Mouse (Mus musculus) embryo, embryonic 10 days (tissue): ENCODE measurements around the gene Sema5b.
A peak's percentile ranks its signal among the peaks of the same experiment; 100 is the strongest.

Source experiments
- DNase-seq: peaks from one replicate; pipeline ENCODE4 v3.0.0-alpha.2; 2015; ENCODE audit warnings: low spot score

The Sema5b gene

GRCm38 (mm10) chr16:35630470-35631183 lies 89.7 kb downstream of the Sema5b start:
- DNase-seq, result no peak

GRCm38 (mm10) chr16:35633058-35633457 lies 92.1 kb downstream of the Sema5b start:
- DNase-seq, result no peak

DNA sequence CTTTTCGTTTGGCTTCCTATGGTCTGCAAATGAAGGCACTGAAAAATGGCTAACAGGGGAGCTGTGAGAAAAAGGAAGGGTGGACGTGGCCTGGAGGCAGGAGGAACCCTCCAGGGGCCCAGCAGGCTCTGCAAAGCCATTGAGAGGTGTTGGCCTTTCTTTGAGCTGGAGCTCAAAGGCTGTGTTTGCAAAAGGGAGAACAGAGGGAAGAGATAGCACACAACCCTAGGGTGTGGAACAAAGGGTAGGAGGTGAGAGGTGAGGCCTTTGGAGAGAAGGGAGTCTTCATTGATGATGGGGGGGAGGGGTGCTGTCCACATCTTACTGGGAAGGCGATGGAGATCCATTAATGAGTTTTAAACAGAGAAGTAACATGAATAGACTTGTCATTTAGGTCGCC lies 94.0 kb downstream of the Sema5b start:
- no peak for DNase-seq

GRCm38 (mm10) chr16:35639505-35639904 lies 98.6 kb downstream of the Sema5b start:
- DNase-seq, result no peak

DNA sequence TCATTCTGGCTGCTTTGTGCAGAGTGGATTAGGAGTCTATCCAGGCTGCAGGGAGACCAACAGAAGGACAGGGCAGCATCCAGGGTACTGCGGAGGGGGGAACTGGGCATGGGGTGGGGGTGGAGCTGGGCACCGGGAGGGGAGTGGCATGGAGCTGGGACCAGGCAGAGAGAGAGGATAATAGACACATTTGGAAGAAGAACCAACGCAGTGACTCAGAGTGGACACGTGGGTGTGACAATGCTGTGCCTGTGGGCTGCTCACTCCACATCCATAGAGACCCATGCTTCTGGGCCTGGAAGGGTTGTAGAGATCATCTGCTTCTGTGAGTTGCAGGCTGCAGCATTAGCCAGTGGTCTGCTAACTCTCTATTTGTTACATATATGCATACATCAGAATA lies 107.9 kb downstream of the Sema5b start:
- no peak for DNase-seq

- DNase-seq, result no peak
Observed at GRCm38 (mm10) chr16:35652206-35652605, 111.3 kb downstream of the Sema5b start.

DNA sequence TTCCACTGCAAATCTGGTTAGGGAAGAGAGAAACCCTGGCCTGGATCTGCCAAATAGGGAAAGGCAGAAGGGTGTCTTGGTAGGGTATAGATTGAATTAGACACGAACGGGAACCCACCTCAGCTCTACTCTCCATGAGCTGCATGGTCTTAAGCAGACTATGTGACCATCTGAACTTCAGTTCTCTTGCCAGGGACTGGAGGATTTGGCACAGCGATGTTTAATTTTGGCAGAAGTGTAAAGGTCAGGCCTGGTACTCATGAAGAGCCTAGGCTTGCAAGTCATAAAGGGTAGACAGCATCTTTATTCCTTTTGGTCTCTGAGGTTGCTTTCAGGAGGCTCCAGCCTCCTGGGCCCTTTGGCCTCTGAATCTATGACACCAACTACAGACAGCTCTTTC lies 111.8 kb downstream of the Sema5b start:
- no peak for DNase-seq

DNA sequence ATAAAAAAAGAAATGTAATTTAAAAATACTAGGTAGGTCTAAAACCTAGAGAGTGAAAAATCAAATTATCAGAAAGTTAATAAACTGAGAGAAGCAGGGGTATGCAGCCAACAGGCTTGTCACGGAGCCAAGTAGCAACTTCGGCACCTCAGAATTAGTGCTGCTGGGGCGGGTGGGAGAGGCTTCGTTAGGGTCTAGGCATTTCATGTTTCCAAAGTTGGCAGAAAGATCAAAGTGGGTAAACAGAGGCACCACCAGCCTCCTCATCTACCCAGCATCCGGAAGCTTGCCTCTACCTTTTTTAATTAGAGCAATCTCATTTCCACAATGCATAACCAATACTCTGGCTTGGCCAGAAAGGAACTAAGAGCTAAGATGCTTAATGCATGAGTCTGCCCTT lies 113.0 kb downstream of the Sema5b start:
- DNase-seq, result no peak

GRCm38 (mm10) chr16:35660222-35660621 lies 119.3 kb downstream of the Sema5b start:
- DNase-seq, result no peak

GRCm38 (mm10) chr16:35663831-35664414 lies 123.0 kb downstream of the Sema5b start:
- DNase-seq, result no peak

DNA sequence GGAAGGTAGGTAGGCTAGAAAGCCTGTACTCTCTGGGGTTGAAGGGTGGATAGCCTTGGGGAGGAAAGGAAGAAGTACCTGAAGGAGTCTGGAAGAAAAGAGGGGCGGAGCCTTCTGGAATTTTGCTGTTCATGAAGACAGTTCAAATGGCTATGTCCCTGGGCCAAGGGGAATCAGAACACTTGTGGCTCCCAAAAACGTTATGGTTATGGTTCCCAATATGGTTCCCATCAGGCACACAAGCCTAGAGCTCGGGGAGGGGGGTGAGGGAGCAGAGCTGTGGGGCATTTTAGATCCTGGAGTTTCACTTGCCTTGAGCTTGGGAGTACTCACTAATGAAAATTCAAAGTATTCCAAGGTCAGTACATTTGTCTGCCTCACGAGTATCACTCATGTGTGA lies 123.9 kb downstream of the Sema5b start:
- no peak for DNase-seq

- DNase-seq, result no peak
Observed at GRCm38 (mm10) chr16:35677511-35678113, 136.7 kb downstream of the Sema5b start.

- peak; percentile 35 for DNase-seq
Observed at GRCm38 (mm10) chr16:35678476-35678875, 137.5 kb downstream of the Sema5b start.

- DNase-seq, result peak; percentile 40
Observed at GRCm38 (mm10) chr16:35681327-35682108, 140.6 kb downstream of the Sema5b start.

- DNase-seq, result no peak
Observed at GRCm38 (mm10) chr16:35685027-35685426, 144.1 kb downstream of the Sema5b start.

DNA sequence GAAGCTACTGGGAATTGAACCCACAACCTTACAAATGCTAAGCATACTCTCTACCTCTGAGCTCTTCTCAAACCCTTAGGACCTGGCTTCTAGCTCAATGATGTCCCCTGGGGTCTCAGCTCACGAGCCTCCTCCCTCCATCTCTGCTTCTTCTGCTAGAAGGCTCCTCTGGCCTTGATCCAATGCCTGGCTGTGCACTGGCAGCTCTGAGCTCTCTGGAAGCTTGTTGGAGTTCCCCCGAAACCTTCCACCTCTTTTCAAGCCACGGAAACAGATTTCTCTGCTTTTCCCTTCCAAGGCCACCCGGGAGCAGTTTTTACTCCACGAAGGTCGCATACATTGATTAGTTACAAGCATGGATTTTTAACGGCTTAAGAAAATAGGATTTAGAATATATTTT lies 145.5 kb downstream of the Sema5b start:
- no peak for DNase-seq

- no peak for DNase-seq
Observed at GRCm38 (mm10) chr16:35691606-35692005, 150.7 kb downstream of the Sema5b start.

- DNase-seq, result no peak
Observed at GRCm38 (mm10) chr16:35694250-35694846, 153.4 kb downstream of the Sema5b start.

DNA sequence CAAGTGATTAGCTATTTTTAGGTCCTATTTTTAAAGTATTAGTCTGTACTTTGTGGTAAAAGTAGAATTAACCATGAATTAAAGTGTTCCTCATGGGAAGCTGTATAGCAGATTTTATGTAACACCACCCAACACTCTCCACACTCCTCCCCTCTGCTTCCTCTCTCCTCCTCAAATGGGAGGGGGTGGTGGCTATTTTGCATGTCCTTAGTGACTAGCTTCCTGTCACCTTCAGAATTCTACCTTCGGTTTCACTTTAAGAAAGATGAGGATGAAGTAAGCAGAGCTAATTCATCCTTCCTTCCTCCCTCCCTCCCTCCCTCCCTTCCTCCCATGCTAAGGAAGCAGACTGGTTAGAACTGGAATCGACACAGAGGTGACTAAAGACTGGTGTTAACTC lies 155.2 kb downstream of the Sema5b start:
- DNase-seq, result no peak

- peak; percentile 41 for DNase-seq
Observed at GRCm38 (mm10) chr16:35701823-35702222, 160.9 kb downstream of the Sema5b start.

DNA sequence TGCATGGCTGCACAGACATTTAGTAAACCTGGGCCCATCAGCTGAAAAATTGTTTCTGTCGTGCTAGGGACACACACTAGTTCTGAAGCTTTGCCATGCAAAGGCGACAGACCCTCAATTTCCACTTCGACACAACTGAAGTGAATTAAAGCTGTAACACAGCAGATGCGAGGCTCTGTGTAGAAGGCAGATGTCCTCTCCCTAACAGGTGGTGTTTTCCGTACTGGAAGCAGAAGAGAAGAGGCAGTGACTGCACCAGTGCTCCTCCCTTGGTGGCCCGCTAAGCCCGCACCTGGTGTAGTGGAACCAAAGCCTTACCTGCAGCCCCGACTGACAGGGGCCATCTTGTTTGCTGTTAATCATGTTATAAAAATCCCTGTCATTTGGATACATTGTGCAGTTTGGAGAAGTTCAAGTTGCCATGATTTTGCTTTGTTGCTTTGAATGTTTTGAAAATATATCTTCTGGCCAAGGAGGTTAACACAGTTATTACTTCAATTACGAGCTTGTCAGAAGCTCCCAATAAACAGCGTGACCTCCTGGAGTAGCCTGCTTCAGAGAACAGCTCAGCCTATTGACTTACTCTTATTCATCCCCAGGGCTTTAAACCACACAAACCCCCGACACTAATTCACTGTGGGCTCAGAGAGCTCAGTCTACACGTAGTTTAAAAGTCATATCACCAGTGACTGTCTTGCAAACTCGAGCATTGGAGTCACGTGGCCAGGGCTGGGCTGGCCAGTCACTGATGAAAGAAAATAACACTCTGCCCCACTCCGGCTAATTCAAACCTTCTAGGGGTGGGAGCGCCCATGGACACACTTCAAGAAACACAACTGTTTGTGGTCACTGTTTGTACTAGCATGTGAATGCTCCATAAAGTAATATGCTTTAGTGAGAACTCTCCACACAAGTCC lies 163.1 kb downstream of the Sema5b start:
- no peak for DNase-seq
